Mouse (Mus musculus) liver, embryonic 12.5 days (tissue): ENCODE measurements at regions not wholly inside any gene's neighbourhood (a gene's known extent, or its start where the extent isn't known, plus 50 kb on each side); places are given as distances from the start of the nearest gene placed in this dataset.

ENCODE experiments used
- ATAC-seq: fragments of 200-750 bp; cut with Nextera tagmentation; 2 replicates; pipeline ENCODE4 v1.8.0; 2017; ENCODE audit warnings: moderate number of reproducible peaks, mild to moderate bottlenecking, moderate library complexity
- H3K27ac ChIP-seq: fragments of 300-500 bp; sonication (generic); 2 replicates; pipeline ENCODE4 v1.5.1; 2016; ENCODE audit warnings: mild to moderate bottlenecking
- H3K27me3 ChIP-seq: fragments of 300-500 bp; sonication (generic); replicated peaks from 2 replicates; pipeline ENCODE4 v1.6.1; 2016; ENCODE audit warnings: mild to moderate bottlenecking, moderate library complexity
- H3K36me3 ChIP-seq: fragments of 300-500 bp; sonication (generic); 2 replicates; pipeline ENCODE4 v1.6.1; 2016; ENCODE audit warnings: mild to moderate bottlenecking, moderate library complexity
- H3K4me1 ChIP-seq: fragments of 300-500 bp; sonication (generic); 2 replicates; pipeline ENCODE4 v1.6.1; 2016
- H3K4me2 ChIP-seq: fragments of 300-500 bp; sonication (generic); 2 replicates; pipeline ENCODE4 v1.6.1; 2016; ENCODE audit warnings: mild to moderate bottlenecking, moderate library complexity
- H3K4me3 ChIP-seq: fragments of 300-500 bp; sonication (generic); 2 replicates; pipeline ENCODE4 v1.5.1; 2016; ENCODE audit warnings: mild to moderate bottlenecking, moderate library complexity
- H3K9ac ChIP-seq: fragments of 300-500 bp; sonication (generic); 2 replicates; pipeline ENCODE4 v1.6.1; 2016; ENCODE audit warnings: mild to moderate bottlenecking, moderate library complexity
- H3K9me3 ChIP-seq: fragments of 300-500 bp; sonication (generic); replicated peaks from 2 replicates; pipeline ENCODE4 v1.6.1; 2016; ENCODE audit warnings: mild to moderate bottlenecking, moderate library complexity
- WGBS: fragments of 180-500 bp; shearing (Covaris S2); methylation state at CpG from one replicate; pipeline ENCODE4 v1.1.7; 2016; ENCODE audit not compliant: insufficient replicate concordance; 5-methylcytosine and 5-hydroxymethylcytosine counted together

GRCm38 (mm10) chr13:43952972-43953592 lies 168.5 kb downstream of the Cd83 start:
- no peak overlapping the region for H3K4me2 ChIP-seq
- H3K9me3 ChIP-seq, result no peaks in the 10 kb centered on the region
- no peak overlapping the region for H3K27ac ChIP-seq
- H3K36me3 ChIP-seq, result no peaks in the 10 kb centered on the region
- no peak for ATAC-seq
- 49% methylated on average over 5 of the region's 5 CpGs for WGBS
- H3K4me3 ChIP-seq, result no peak overlapping the region
- H3K4me1 ChIP-seq, result no peaks in the 10 kb centered on the region
- peaks cover 5% of the 10 kb centered on the region; the same call in 1 of the 2 replicates for H3K27me3 ChIP-seq
- no peak overlapping the region for H3K9ac ChIP-seq

- Histone ChIP-seq H3K4me3 (no peak overlapping the region), H3K4me2 (no peak overlapping the region), H3K9me3 (no peaks in the 10 kb centered on the region), H3K27me3 (peaks cover 7% of the 10 kb centered on the region; the same call in 1 of the 2 replicates), H3K9ac (no peak overlapping the region), H3K27ac (no peak overlapping the region), H3K4me1 (no peaks in the 10 kb centered on the region), H3K36me3 (no peaks in the 10 kb centered on the region)
- WGBS, result 72% methylated on average over 10 of the region's 10 CpGs
- no peak for ATAC-seq
Observed at GRCm38 (mm10) chr13:43954714-43955393, 170.3 kb downstream of the Cd83 start.

- 55% methylated on average over 2 of the region's 2 CpGs for WGBS
- Histone ChIP-seq H3K36me3 (no peaks in the 10 kb centered on the region), H3K27ac (no peak overlapping the region), H3K4me2 (no peak overlapping the region), H3K4me3 (no peak overlapping the region), H3K4me1 (no peaks in the 10 kb centered on the region), H3K27me3 (peaks cover 7% of the 10 kb centered on the region; the same call in 1 of the 2 replicates), H3K9ac (no peak overlapping the region), H3K9me3 (no peaks in the 10 kb centered on the region)
- ATAC-seq, result no peak
Observed at GRCm38 (mm10) chr13:43957046-43957445, 172.5 kb downstream of the Cd83 start.

GRCm38 (mm10) chr13:43959121-43959572 lies 174.6 kb downstream of the Cd83 start:
- Histone ChIP-seq H3K4me3 (no peak overlapping the region), H3K36me3 (no peaks in the 10 kb centered on the region), H3K9me3 (no peaks in the 10 kb centered on the region), H3K4me2 (no peak overlapping the region), H3K27ac (no peak overlapping the region), H3K27me3 (peaks cover 7% of the 10 kb centered on the region; the same call in 1 of the 2 replicates), H3K9ac (no peak overlapping the region), H3K4me1 (no peaks in the 10 kb centered on the region)
- WGBS, result 23% methylated on average over 9 of the region's 9 CpGs
- no peak for ATAC-seq

- H3K9ac ChIP-seq, result no peak overlapping the region
- no peaks in the 10 kb centered on the region for H3K36me3 ChIP-seq
- H3K4me3 ChIP-seq, result no peak overlapping the region
- H3K27ac ChIP-seq, result no peak overlapping the region
- no peak for ATAC-seq
- peaks cover 7% of the 10 kb centered on the region; the same call in 1 of the 2 replicates for H3K27me3 ChIP-seq
- H3K4me1 ChIP-seq, result no peaks in the 10 kb centered on the region
- H3K9me3 ChIP-seq, result no peaks in the 10 kb centered on the region
- H3K4me2 ChIP-seq, result no peak overlapping the region
- whole genome bisulfite sequencing, result 62% methylated on average over 6 of the region's 6 CpGs
Observed at GRCm38 (mm10) chr13:43961047-43961690, 176.6 kb downstream of the Cd83 start.

GRCm38 (mm10) chr13:43961987-43962386 lies 177.4 kb downstream of the Cd83 start:
- no peaks in the 10 kb centered on the region for H3K36me3 ChIP-seq
- no peak overlapping the region for H3K4me3 ChIP-seq
- peaks cover 7% of the 10 kb centered on the region; the same call in 1 of the 2 replicates for H3K27me3 ChIP-seq
- WGBS, result 52% methylated on average over 3 of the region's 3 CpGs
- no peak overlapping the region for H3K27ac ChIP-seq
- no peaks in the 10 kb centered on the region for H3K4me1 ChIP-seq
- H3K9ac ChIP-seq, result no peak overlapping the region
- no peak overlapping the region for H3K4me2 ChIP-seq
- no peak for ATAC-seq
- H3K9me3 ChIP-seq, result no peaks in the 10 kb centered on the region

GRCm38 (mm10) chr13:43963321-43963720 lies 178.7 kb downstream of the Cd83 start:
- Histone ChIP-seq H3K27ac (no peak overlapping the region), H3K4me3 (no peak overlapping the region), H3K9me3 (no peaks in the 10 kb centered on the region), H3K4me1 (no peaks in the 10 kb centered on the region), H3K9ac (no peak overlapping the region), H3K36me3 (no peaks in the 10 kb centered on the region), H3K4me2 (no peak overlapping the region), H3K27me3 (no peaks in the 10 kb centered on the region; the same call in 1 of the 2 replicates)
- no peak for ATAC-seq
- WGBS, result 66% methylated on average over 3 of the region's 3 CpGs

GRCm38 (mm10) chr13:43965256-43965905 lies 180.8 kb downstream of the Cd83 start:
- Histone ChIP-seq H3K27ac (no peak overlapping the region), H3K9ac (no peak overlapping the region), H3K4me3 (no peak overlapping the region), H3K4me1 (no peaks in the 10 kb centered on the region), H3K36me3 (no peaks in the 10 kb centered on the region), H3K4me2 (no peak overlapping the region), H3K27me3 (no peaks in the 10 kb centered on the region; the same call in 1 of the 2 replicates), H3K9me3 (no peaks in the 10 kb centered on the region)
- 69% methylated on average over 4 of the region's 4 CpGs for WGBS
- no peak for ATAC-seq

- H3K27ac ChIP-seq, result no peak overlapping the region
- WGBS, result 60% methylated on average over 5 of the region's 5 CpGs
- no peak overlapping the region for H3K9ac ChIP-seq
- H3K36me3 ChIP-seq, result no peaks in the 10 kb centered on the region
- H3K4me3 ChIP-seq, result no peak overlapping the region
- H3K27me3 ChIP-seq, result no peaks in the 10 kb centered on the region
- no peak overlapping the region for H3K4me2 ChIP-seq
- no peak for ATAC-seq
- no peaks in the 10 kb centered on the region for H3K9me3 ChIP-seq
- H3K4me1 ChIP-seq, result no peaks in the 10 kb centered on the region
Observed at GRCm38 (mm10) chr13:43967516-43967915, 182.9 kb downstream of the Cd83 start.

GRCm38 (mm10) chr13:43972906-43973305 lies 188.3 kb downstream of the Cd83 start:
- Histone ChIP-seq H3K4me1 (no peaks in the 10 kb centered on the region), H3K4me2 (no peak overlapping the region), H3K36me3 (no peaks in the 10 kb centered on the region), H3K9ac (no peak overlapping the region), H3K27me3 (no peaks in the 10 kb centered on the region), H3K27ac (no peak overlapping the region), H3K4me3 (no peak overlapping the region), H3K9me3 (no peaks in the 10 kb centered on the region)
- 60% methylated on average over 2 of the region's 2 CpGs for WGBS
- no peak for ATAC-seq

GRCm38 (mm10) chr13:43975281-43975680 lies 190.7 kb downstream of the Cd83 start:
- no peaks in the 10 kb centered on the region for H3K36me3 ChIP-seq
- no peak overlapping the region for H3K4me3 ChIP-seq
- H3K27me3 ChIP-seq, result no peaks in the 10 kb centered on the region
- no peak overlapping the region for H3K4me2 ChIP-seq
- H3K27ac ChIP-seq, result no peak overlapping the region
- whole genome bisulfite sequencing, result 76% methylated on average over 13 of the region's 13 CpGs
- H3K4me1 ChIP-seq, result no peaks in the 10 kb centered on the region
- no peak for ATAC-seq
- no peaks in the 10 kb centered on the region for H3K9me3 ChIP-seq
- no peak overlapping the region for H3K9ac ChIP-seq

GRCm38 (mm10) chr13:43975801-43976200 lies 191.2 kb downstream of the Cd83 start:
- 76% methylated on average over 7 of the region's 7 CpGs for WGBS
- no peak for ATAC-seq

More at GRCm38 (mm10) chr13:43975801-43976200, 191.2 kb downstream of the Cd83 start:
- H3K4me2 ChIP-seq, result no peak overlapping the region
- no peaks in the 10 kb centered on the region for H3K36me3 ChIP-seq
- no peak overlapping the region for H3K9ac ChIP-seq
- no peaks in the 10 kb centered on the region for H3K9me3 ChIP-seq
- H3K4me3 ChIP-seq, result no peak overlapping the region
- no peaks in the 10 kb centered on the region for H3K4me1 ChIP-seq
- H3K27ac ChIP-seq, result no peak overlapping the region
- no peaks in the 10 kb centered on the region for H3K27me3 ChIP-seq
